Mouse (Mus musculus) spleen, adult 2 months (tissue): Measurements from ENCODE around the gene Erbb4. TPM values are rescaled to one million over a fixed set of nuclear protein-coding genes. Genes with fewer than 3 reads are reported as not detected.

Experiments
- DNase-seq, 2 experiments: peaks; one replicate each; pipeline versions ENCODE4 v3.0.0 to v3.0.0-alpha.2; 2012 to 2021; ENCODE audit warnings: low spot score in 2 of 2, low read depth in 1 of 2
- H3K27ac ChIP-seq: fragments of 200-500 bp; 2 replicates; pipeline ENCODE4 v1.5.1; 2012; ENCODE audit warnings: low read length, inconsistent platforms; ENCODE audit not compliant: insufficient read depth
- H3K27me3 ChIP-seq: fragments of 200-500 bp; 2 replicates; pipeline ENCODE4 v1.6.1; 2012; ENCODE audit warnings: mild to moderate bottlenecking, moderate library complexity, low read length, inconsistent platforms; ENCODE audit not compliant: control insufficient read depth, insufficient read depth
- H3K36me3 ChIP-seq: fragments of 200-500 bp; 2 replicates; pipeline ENCODE4 v1.6.1; 2012; ENCODE audit warnings: mild to moderate bottlenecking, low read length, inconsistent platforms; ENCODE audit not compliant: control insufficient read depth, insufficient read depth
- H3K4me1 ChIP-seq: fragments of 200-500 bp; 2 replicates; pipeline ENCODE4 v1.6.1; 2011; ENCODE audit warnings: inconsistent platforms; ENCODE audit not compliant: control insufficient read depth, insufficient read depth, insufficient read length
- H3K4me3 ChIP-seq: fragments of 200-500 bp; 2 replicates; pipeline ENCODE4 v1.5.1; 2011; ENCODE audit warnings: mild to moderate bottlenecking, inconsistent platforms; ENCODE audit not compliant: insufficient read depth, insufficient read length; ENCODE audit errors: extremely low read depth
- CTCF ChIP-seq: fragments of 200-500 bp; IDR thresholded peaks from 2 replicates; pipeline ENCODE4 v1.5.1; 2011; ENCODE audit warnings: mild to moderate bottlenecking, inconsistent platforms; ENCODE audit not compliant: insufficient read depth, insufficient read length, insufficient replicate concordance; ENCODE audit errors: extremely low read depth
- POLR2A ChIP-seq: fragments of 200-500 bp; IDR thresholded peaks from 2 replicates; pipeline ENCODE4 v1.6.1; 2011; ENCODE audit warnings: low read depth, low read length, inconsistent platforms
- WGBS: fragments of 180-500 bp; shearing (Covaris S2); methylation state at CpG from one replicate; pipeline ENCODE4 v1.1.7; 2018; 5-methylcytosine and 5-hydroxymethylcytosine counted together
- polyA plus RNA-seq: library from polyadenylated mRNA; depleted of rRNA; stranded (reverse); fragments of >200 nt; gene quantifications from 2 replicates; pipeline ENCODE4 v1.2.3, GENCODE M21; 2012

Erbb4 gene
- polyA plus RNA-seq, 1 experiment, result not detected

DNA sequence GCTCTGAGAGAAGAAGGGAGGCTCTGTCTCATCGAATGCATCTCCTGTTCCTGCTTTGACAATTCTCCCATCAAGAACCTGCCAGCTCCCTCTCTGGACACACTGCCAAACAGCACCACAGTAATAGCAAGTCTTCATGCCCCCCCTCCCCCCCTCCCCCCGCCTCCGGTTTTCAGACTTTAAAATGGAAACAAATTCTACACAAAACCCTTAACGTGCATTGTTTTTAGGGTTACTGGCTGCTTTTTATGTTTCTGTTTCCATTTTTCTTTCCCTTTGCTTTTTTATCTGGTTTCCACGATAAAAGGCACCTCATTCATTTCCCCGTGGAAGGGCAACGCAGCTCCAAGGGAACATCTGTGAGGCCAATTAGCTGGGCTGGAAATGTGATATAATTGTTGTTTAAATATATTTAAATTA, 1061.3 kb downstream of the Erbb4 start:
- Histone ChIP-seq H3K27me3 (no peaks in the 10 kb centered on the region), H3K36me3 (no peaks in the 10 kb centered on the region), H3K27ac (no peak overlapping the region), H3K4me3 (no peak overlapping the region), H3K4me1 (no peaks in the 10 kb centered on the region)
- TF ChIP-seq CTCF (no peak), POLR2A (no peak)
- WGBS, result 21% methylated on average over 7 of the region's 7 CpGs
- DNase-seq, result no peak

DNA sequence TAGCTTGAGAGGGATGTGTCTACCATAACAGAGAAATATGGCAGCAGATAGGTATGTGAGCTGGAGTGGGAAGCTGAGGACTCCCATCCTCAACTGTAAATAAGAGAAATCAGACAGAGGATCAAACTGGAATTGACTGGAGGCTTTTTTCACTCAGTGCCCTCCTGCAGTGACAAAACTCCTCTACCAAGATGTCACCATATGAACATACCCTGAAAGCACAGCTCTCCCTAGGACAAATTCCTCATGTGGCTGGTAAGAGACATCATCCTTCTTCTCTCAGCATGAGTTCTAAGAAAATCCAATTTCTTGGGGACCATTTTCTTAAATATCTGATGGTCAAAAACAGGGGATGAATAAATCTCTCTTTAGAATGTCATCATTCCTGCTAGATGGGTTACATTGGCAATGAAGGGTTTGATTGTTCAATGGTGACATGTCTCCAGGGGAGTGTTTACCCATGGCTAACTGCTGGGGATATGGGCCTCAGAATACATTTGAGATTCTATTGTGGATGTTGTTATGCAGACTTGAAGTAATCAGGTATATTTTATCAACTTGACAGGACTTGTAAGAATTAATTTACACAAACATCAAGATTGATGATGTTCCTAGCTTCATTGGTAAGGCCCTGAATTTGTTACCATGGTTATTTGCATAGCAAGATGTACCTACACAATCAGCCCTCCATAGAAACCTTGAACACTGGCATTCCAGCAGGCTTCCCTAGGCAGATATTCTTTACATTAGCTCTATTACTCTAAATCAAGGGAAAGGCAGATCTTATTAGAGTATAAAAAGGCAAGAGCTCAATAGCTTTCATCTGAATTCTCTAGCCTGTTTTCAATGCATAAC, 1083.5 kb downstream of the Erbb4 start:
- H3K27me3 ChIP-seq, result no peaks in the 10 kb centered on the region
- no peak overlapping the region for H3K27ac ChIP-seq
- no peaks in the 10 kb centered on the region for H3K36me3 ChIP-seq
- TF ChIP-seq POLR2A (no peak), CTCF (no peak)
- H3K4me3 ChIP-seq, result no peak overlapping the region
- no peak for DNase-seq
- H3K4me1 ChIP-seq, result no peaks in the 10 kb centered on the region

DNA sequence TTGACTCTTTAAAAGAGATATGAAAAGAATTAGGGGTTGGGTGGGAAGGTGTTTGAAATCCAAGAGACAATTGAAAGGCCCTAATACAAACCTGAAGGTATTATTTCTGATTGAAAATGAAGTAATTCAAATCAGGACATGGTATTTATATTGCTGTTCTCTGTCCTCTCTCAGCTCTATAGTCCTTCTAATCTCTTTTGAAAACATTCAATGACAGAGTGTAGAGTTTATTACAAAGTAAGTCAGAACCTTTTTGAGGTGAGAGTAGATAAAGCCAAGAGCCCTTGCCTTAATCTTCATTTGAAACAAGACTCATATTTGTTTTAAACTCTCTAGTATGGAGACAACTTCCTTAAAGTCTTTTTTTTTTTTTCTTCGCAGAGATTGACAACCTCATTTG, 1087.8 kb downstream of the Erbb4 start:
- H3K4me1 ChIP-seq, result no peaks in the 10 kb centered on the region
- DNase-seq, result no peak
- no peaks in the 10 kb centered on the region for H3K27me3 ChIP-seq
- H3K36me3 ChIP-seq, result no peaks in the 10 kb centered on the region
- TF ChIP-seq CTCF (no peak), POLR2A (no peak)
- WGBS, result 89% methylated on average over 1 of the region's 1 CpGs
- no peak overlapping the region for H3K27ac ChIP-seq
- H3K4me3 ChIP-seq, result no peak overlapping the region

DNA sequence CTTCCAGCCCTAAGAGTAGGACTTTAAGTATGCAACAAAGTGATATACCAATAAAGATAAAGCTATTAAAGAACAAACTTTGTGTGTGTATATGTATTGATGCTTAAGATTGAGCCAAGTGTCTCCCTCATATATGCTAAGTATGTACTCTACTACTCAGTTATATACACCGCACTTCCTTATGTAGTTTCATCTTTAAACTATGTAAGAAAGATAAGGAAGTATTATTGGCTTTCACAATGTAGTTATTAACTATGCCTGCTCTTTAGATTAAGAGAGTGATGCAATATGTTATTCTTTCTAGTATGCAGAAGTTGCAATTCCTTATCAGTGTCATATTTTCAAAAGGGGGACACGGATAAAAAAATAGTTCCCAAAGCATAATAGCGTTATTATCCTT, 1088.2 kb downstream of the Erbb4 start:
- Histone ChIP-seq H3K27me3 (no peaks in the 10 kb centered on the region), H3K36me3 (no peaks in the 10 kb centered on the region), H3K4me1 (no peaks in the 10 kb centered on the region), H3K4me3 (no peak overlapping the region), H3K27ac (no peak overlapping the region)
- DNase-seq, result no peak
- TF ChIP-seq CTCF (no peak), POLR2A (no peak)
- WGBS, result 87% methylated on average over 3 of the region's 3 CpGs
